Mouse (Mus musculus) E14TG2a.4 (cell line): Measurements from ENCODE around the gene Acsf3.

Experiments used
- CTCF ChIP-seq: conservative IDR thresholded peaks from 2 replicates; pipeline ENCODE4 v1.5.1; 2014; ENCODE audit warnings: low read length
- NANOG ChIP-seq: IDR thresholded peaks from 2 replicates; pipeline ENCODE4 v1.6.1; 2014; ENCODE audit warnings: borderline replicate concordance, low read length, mixed read lengths

GRCm38 (mm10) chr8:122772431-122773060, 2.7 kb upstream of the Acsf3 start:
- TF ChIP-seq CTCF: no peak
- TF ChIP-seq NANOG: no peak
